Mouse (Mus musculus): Measurements from ENCODE around the gene Spdl1. TPM values are rescaled to one million over a fixed set of nuclear protein-coding genes. Genes with fewer than 3 reads are reported as not detected.
A peak's percentile ranks its signal among the peaks of the same experiment; 100 is the strongest.
"Not testable (repeated sequence)": the region's sequence is repeated elsewhere in the genome, so short reads cannot be mapped to it uniquely, and the experiment has no call there.

The Spdl1 gene
- polyA plus RNA-seq, 1 experiment, result 0.51 TPM

DNA sequence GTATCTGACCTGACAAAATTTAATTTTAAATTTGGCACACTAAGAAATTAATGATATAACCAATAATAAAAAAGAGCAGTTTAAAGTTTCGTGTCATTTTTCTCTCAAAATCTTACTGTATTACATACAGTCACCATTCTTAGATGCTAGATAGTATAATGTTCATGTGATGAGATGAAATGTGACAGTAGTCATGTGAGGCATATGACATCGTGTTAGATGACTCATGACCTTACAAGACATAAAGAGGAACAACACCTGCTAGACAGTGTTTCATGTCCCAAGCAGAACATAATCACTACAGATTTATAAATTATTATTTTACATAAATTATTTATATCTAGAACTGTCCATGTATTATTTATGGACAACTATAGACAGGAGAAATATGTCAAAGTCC lies 6.5 kb downstream of the Spdl1 start:
- Histone ChIP-seq H3K36me3 (ENCODE audit: control insufficient read depth) (peaks cover 87% of the 10 kb centered on the region), H3K27me3 (ENCODE audit: control insufficient read depth) (no peaks in the 10 kb centered on the region), H3K9me3 (ENCODE audit: control insufficient read depth, low read length) (no peaks in the 10 kb centered on the region), H3K4me1 (ENCODE audit: control insufficient read depth) (peaks cover 2% of the 10 kb centered on the region; the same call in 1 of the 2 replicates), H3K4me3 (replicated peaks) (no peak overlapping the region)
- TF ChIP-seq TAL1 (IDR thresholded peaks at IDR 0.05; ENCODE audit: low read length) (no peak), GATA1 (IDR thresholded peaks at IDR 0.05; ENCODE audit: low read length) (no peak)

DNA sequence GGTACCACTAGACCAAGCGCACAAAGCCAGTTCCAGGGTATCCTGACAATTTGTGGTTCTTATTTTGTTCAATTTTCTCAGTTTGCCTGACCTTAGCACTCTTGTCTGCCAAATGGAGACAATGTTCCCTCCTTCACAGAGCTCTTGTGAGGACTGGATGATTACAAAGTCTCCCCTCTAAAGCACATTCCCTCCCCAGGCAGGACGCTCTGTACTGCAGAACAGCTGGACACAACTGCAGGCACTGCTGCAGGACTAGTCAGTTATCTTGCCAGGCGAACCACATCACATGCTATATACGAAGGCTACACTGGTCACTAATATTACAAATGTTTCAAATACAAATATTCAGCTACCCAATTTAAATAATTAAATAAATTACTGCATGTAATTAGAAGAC lies 8.7 kb downstream of the Spdl1 start:
- no peak for TF ChIP-seq GATA1 (IDR thresholded peaks at IDR 0.05; ENCODE audit: low read length)
- no peaks in the 10 kb centered on the region for H3K9me3 ChIP-seq (ENCODE audit: control insufficient read depth, low read length)
- no peaks in the 10 kb centered on the region for H3K27me3 ChIP-seq (ENCODE audit: control insufficient read depth)
- peaks cover 93% of the 10 kb centered on the region for H3K36me3 ChIP-seq (ENCODE audit: control insufficient read depth)
- H3K4me3 ChIP-seq (replicated peaks), result no peak overlapping the region
- H3K4me1 ChIP-seq (ENCODE audit: control insufficient read depth), result no peaks in the 10 kb centered on the region; the same call in 1 of the 2 replicates

DNA sequence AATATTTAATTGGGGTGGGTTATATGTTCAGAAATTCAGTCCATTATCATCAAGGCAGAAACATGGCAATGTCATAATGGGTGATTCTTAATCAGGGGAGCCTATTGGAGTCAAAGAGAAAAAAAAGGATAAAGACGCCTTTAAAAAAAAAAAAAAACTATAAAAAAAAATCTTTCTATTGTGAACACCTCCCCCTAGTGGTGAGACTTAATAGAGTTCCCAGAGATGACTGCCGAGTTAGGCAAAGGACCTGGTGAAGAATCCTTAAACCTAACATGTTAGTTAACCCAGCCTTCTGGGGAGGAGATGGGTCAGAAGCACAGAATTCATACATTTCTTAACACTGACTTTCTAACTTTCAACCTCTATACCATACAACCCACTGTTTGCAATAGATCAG lies 18.7 kb downstream of the Spdl1 start:
- H3K27me3 ChIP-seq (ENCODE audit: control insufficient read depth), result no peaks in the 10 kb centered on the region
- no peak for TF ChIP-seq TAL1 (IDR thresholded peaks at IDR 0.05; ENCODE audit: low read length)
- no peak for TF ChIP-seq GATA1 (IDR thresholded peaks at IDR 0.05; ENCODE audit: low read length)
- H3K36me3 ChIP-seq (ENCODE audit: control insufficient read depth), result peaks cover 89% of the 10 kb centered on the region
- H3K9me3 ChIP-seq (ENCODE audit: control insufficient read depth, low read length), result peaks cover 6% of the 10 kb centered on the region; the same call in 1 of the 2 replicates
- no peaks in the 10 kb centered on the region for H3K4me1 ChIP-seq (ENCODE audit: control insufficient read depth)
- no peak overlapping the region for H3K4me3 ChIP-seq (replicated peaks)

DNA sequence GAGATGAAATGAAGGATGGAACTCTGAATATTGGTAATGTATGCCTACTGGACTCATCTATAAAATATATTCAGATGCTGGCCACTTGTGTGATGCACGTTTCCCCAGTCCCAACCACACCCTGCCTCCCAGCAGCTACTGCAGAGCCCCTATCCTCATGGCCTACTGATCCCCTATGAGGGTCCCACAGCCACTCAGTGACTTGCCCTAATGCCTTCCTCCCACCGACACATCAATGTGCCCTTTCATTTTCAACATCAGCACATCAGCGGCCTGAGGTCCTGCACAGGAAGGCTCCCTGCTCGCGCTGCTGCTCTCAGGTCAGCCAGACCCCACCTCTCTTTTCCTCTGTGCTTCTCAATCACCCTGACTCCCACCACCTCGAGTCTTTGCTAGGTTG lies 19.1 kb downstream of the Spdl1 start:
- Histone ChIP-seq H3K36me3 (ENCODE audit: control insufficient read depth) (peaks cover 89% of the 10 kb centered on the region), H3K4me1 (ENCODE audit: control insufficient read depth) (no peaks in the 10 kb centered on the region), H3K9me3 (ENCODE audit: control insufficient read depth, low read length) (peaks cover 6% of the 10 kb centered on the region; the same call in 1 of the 2 replicates), H3K27me3 (ENCODE audit: control insufficient read depth) (no peaks in the 10 kb centered on the region), H3K4me3 (replicated peaks) (no peak overlapping the region)
- TF ChIP-seq GATA1 (IDR thresholded peaks at IDR 0.05; ENCODE audit: low read length) (no peak), TAL1 (IDR thresholded peaks at IDR 0.05; ENCODE audit: low read length) (no peak)

DNA sequence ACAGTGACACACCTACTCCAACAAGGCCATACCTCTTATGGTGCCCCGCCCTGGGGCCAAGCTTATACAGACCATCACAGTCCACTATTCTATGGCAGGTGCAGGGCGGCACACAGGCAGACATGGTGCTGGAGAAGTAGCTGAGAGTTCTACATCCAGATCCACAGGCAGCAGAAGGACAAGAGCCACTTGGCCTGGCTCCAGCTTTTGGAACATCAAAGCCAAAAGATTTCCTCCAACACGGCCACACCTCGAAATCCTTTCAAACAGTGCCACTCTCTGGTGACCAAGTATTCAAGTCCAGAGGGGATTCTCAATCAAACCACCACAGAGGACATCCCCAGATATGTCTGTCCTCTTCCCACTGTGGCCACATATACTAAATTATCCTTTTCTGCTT lies 28.4 kb downstream of the Spdl1 start:
- not testable (repeated sequence) for H3K27me3 ChIP-seq (ENCODE audit: control insufficient read depth); H3K9me3 ChIP-seq (ENCODE audit: control insufficient read depth, low read length); H3K36me3 ChIP-seq (ENCODE audit: control insufficient read depth); H3K4me3 ChIP-seq (replicated peaks); H3K4me1 ChIP-seq (ENCODE audit: control insufficient read depth)

DNA sequence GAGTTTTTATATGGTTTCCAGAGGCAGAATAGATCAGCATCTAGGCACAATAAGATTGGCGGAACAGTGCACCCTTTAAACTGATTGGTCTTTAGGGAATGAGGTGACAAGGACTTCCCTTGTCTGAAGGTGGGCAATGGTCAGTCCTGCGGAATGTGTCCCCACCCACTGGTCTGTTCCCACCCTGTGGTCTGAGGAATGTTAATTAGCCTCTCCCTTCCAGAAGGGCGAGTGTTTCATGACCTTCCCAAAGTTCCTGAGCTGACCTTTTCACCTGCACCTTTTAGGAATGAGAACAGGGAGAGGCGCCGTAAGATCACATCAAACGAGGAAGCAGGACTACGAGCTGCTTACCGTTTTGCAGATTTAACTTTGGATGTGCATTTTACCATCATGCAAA lies 35.4 kb downstream of the Spdl1 start:
- H3K27me3 ChIP-seq (ENCODE audit: control insufficient read depth); H3K4me3 ChIP-seq (replicated peaks); H3K36me3 ChIP-seq (ENCODE audit: control insufficient read depth): not testable (repeated sequence)

DNA sequence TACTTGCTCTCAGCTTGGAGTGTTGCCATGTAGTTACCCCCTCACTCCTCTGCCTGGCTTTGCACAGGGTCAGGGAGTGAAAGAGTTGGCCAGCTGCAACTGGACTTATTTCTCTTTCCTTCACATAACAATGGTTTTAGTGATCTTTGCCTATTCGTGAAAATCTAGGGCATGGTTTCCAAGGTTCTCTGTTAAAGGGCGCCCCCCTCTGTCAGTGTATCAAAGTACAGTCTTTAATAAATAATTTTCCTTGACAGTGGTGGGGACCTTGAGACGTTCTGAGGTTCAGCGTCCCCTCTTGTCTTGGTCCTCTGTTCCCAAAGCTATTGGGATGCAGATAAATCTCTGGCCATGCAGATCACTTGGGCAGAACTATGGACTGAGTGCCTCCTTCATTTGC lies 37.3 kb downstream of the Spdl1 start:
- TF ChIP-seq TAL1 (IDR thresholded peaks at IDR 0.05; ENCODE audit: low read length) (no peak), GATA1 (IDR thresholded peaks at IDR 0.05; ENCODE audit: low read length) (no peak)
- Histone ChIP-seq H3K9me3 (ENCODE audit: control insufficient read depth, low read length) (no peaks in the 10 kb centered on the region), H3K4me1 (ENCODE audit: control insufficient read depth) (peaks cover 2% of the 10 kb centered on the region; the same call in 1 of the 2 replicates), H3K36me3 (ENCODE audit: control insufficient read depth) (no peaks in the 10 kb centered on the region), H3K4me3 (replicated peaks) (no peak overlapping the region), H3K27me3 (ENCODE audit: control insufficient read depth) (no peaks in the 10 kb centered on the region)

More for the DNA sequence above, 35.4 kb downstream of the Spdl1 start:
- not testable (repeated sequence) for H3K9me3 ChIP-seq (ENCODE audit: control insufficient read depth, low read length); H3K4me1 ChIP-seq (ENCODE audit: control insufficient read depth)

DNA sequence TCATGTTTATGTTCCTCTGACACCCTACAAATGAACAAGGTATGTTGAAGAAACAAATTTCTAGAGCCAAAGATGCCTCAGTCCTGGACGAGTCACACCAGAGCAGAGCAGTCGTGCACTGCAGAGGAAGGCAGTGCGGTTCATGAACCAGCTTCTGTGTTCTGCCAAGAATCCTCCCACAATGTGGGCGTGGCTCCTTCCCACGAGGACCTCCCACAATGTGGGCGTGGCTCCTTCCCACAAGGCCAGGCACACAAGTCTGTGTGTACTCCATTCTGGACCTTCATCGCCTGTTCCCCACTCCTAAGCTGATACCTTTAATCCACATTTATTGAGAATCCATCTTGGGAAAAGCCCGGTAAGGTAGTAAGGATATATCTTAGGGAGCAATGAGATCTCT lies 41.6 kb downstream of the Spdl1 start:
- Histone ChIP-seq H3K36me3 (ENCODE audit: control insufficient read depth) (no peaks in the 10 kb centered on the region), H3K4me1 (ENCODE audit: control insufficient read depth) (peaks cover 2% of the 10 kb centered on the region; the same call in 1 of the 2 replicates), H3K4me3 (replicated peaks) (no peak overlapping the region), H3K27me3 (ENCODE audit: control insufficient read depth) (no peaks in the 10 kb centered on the region), H3K9me3 (ENCODE audit: control insufficient read depth, low read length) (no peaks in the 10 kb centered on the region)
- no peak for TF ChIP-seq GATA1 (IDR thresholded peaks at IDR 0.05; ENCODE audit: low read length)
- no peak for TF ChIP-seq TAL1 (IDR thresholded peaks at IDR 0.05; ENCODE audit: low read length)

DNA sequence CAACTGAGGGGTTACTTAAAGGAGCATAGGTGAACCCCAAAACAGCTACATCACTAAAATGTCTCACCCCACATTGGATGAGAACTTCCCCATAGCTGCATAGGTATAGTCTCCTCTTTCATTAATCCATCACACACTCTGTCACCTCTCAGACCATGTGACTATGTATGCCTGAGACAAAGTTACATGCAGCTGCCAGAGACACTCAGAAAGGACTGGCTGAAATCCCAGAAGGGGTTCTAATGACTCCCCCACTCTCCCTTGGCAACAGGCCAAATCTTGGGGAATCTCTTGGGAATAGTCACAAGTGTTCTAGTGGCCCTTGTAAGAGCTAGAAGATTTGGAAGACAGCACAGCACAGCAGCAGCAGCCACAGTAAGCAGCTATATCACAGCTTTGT lies 48.6 kb downstream of the Spdl1 start:
- no peaks in the 10 kb centered on the region for H3K36me3 ChIP-seq (ENCODE audit: control insufficient read depth)
- H3K9me3 ChIP-seq (ENCODE audit: control insufficient read depth, low read length), result no peaks in the 10 kb centered on the region
- no peaks in the 10 kb centered on the region for H3K27me3 ChIP-seq (ENCODE audit: control insufficient read depth)
- TF ChIP-seq GATA1 (IDR thresholded peaks at IDR 0.05; ENCODE audit: low read length), result no peak
- no peak for TF ChIP-seq TAL1 (IDR thresholded peaks at IDR 0.05; ENCODE audit: low read length)
- no peak overlapping the region for H3K4me3 ChIP-seq (replicated peaks)
- H3K4me1 ChIP-seq (ENCODE audit: control insufficient read depth), result peaks cover 6% of the 10 kb centered on the region

DNA sequence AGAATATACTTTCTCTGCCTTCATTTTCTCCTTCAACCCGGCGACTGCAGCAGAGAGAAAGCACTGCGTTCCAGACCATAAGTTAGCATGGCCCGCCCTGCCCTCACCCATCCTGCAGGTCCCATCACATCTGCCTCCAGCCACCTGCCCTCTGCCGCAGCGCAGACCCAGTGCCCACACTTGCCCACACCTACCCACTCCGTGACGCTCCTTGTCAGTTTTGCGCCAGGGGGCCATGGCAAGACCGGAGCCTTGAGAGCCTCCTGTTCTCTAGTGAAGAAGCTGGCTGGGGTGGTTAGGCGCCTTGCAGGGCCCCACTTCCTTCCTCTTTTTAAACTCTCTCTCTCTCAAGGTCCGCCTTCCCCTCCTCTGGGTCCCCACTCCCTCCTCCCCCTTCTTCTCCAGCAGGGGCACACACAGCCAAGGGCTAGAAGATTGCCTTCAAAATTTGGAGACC lies 49.8 kb downstream of the Spdl1 start, which contains the start of gene Dock2:
Gene Dock2 (minus strand): TSS at position 306 of the 457 bp plus-strand sequence.
- TF ChIP-seq TAL1 (IDR thresholded peaks at IDR 0.05; ENCODE audit: low read length) (no peak), GATA1 (IDR thresholded peaks at IDR 0.05; ENCODE audit: low read length) (no peak)
- Histone ChIP-seq H3K4me3 (replicated peaks) (peak within 1 kb of the TSS; percentile 35), H3K9me3 (ENCODE audit: control insufficient read depth, low read length) (no peaks in the 10 kb centered on the region), H3K27me3 (ENCODE audit: control insufficient read depth) (no peaks in the 10 kb centered on the region), H3K36me3 (ENCODE audit: control insufficient read depth) (no peaks in the 10 kb centered on the region), H3K4me1 (ENCODE audit: control insufficient read depth) (peaks cover 6% of the 10 kb centered on the region)

All from erythroblast, embryonic 14.5 days (primary cell).